Mouse (Mus musculus): ENCODE measurements around the gene Ccdc136. TPM values are rescaled to one million over a fixed set of nuclear protein-coding genes. Genes with fewer than 3 reads are reported as not detected.
A peak's percentile ranks its signal among the peaks of the same experiment; 100 is the strongest.
"Not testable (repeated sequence)": the region's sequence is repeated elsewhere in the genome, so short reads cannot be mapped to it uniquely, and the experiment has no call there.

Gene Ccdc136
- 10 to 100 TPM; 10.1 to 12.9 TPM for total RNA-seq (2021)
- long read RNA-seq, experiment 1, partial matches to known transcripts, result 1 of 2 reads
- long read RNA-seq, experiment 1, other reads (novel, unspliced or antisense), result 0 of 2 reads
- long read RNA-seq, experiment 2, partial matches to known transcripts, result 1 of 11 reads
- long read RNA-seq, experiment 2, other reads (novel, unspliced or antisense), result 7 of 11 reads

- intact Hi-C loops (cut with DNase I), result loop anchor here (10.0 kb wide), 1 partner anchor 89 kb away; no protein-coding TSS in a partner anchor
- DNase-seq, result peak; percentile 51 to 65
These were observed at the start of gene Ccdc136 for GRCm38 (mm10) chr6:29395910-29396713. Gene Ccdc136 (plus strand): TSS chr6:29396309.

GRCm38 (mm10) chr6:29346512-29346911 lies 49.6 kb upstream of the Ccdc136 start:
- intact Hi-C loops (cut with DNase I), result not testable (repeated sequence)

DNA sequence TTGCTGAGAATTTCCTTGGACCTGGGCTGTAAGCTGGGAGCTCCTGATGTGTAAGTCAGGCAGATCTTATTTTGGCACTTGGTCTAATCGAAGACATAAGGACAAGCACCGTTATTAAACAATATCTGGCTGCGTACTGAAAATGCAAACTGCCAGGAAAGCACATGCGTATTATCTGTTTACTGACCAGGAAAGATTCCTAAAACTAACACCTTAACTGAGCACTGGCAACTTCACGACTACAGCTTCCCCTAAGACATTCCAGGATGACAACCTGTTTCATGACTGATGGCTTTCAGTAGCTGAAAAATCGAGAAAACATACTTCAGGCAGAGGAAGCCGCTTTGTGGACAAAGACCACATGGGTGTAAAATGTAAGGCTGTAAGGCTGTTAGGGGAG lies 48.9 kb upstream of the Ccdc136 start:
- no peak for DNase-seq
- intact Hi-C loops (cut with DNase I), result no loop called here

More at GRCm38 (mm10) chr6:29346512-29346911, 49.6 kb upstream of the Ccdc136 start:
- DNase-seq, result not testable (repeated sequence)

DNA sequence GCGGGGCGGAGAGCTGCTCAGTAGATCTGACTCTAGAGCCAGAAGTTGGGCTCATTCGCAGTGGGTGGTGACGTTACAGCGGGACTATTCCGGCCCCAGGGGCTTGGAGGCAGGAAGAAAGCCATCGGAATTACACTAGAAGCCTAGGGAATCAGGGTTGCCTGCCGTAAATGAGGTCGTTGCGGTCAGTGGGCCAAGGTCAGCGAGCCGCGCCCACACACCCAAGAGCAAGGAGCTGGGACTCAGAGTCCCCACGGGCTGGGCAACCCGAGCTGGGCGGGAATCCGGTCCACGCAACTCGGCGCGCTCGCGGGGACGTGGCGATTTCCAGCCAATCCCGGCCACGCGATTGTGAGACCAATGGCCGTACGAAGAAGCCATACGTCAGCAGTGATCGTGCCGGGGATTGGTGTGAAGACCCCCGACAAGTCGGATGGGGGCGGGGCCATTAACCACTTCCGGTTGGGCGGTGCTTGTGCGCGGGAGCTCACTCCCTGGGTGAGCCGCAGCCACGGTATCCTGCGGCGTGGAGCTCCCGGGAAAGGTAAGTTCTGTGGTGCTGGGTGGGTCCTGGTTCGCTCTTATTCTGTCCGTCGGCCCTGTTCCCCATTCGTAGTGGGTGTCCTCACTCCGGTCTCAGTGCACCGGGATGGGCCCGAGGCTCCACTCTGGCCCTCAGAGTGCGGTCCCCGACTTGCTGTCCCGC lies 48.3 kb upstream of the Ccdc136 start, which contains the start of gene Calu:
TSS of gene Calu (plus strand) at position 405 of the 706 bp plus-strand sequence.
- intact Hi-C loops (cut with DNase I), result no loop called here
- DNase-seq, result peak; percentile 99 to 100

DNA sequence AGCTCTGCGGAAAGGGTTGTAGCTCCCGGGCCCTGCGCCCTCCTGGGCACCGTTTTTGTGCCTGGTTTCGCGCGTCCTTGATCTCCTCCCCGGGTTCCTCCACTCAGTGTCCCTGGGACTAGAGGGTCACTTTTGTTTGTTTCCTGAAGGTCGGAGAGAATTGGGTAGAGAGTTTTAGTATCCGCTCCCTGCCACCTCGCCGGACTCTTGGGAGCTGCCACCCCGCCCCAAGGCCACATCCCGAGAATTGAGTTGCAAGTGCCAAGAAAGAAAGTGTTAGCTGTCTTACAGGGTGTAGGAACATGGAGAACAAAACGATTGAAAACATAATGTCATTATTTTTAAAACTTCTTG lies 47.8 kb upstream of the Ccdc136 start:
- no peak for DNase-seq
- intact Hi-C loops (cut with DNase I), result no loop called here

- intact Hi-C loops (cut with DNase I), result no loop called here
- DNase-seq, result no peak
These were observed 44.5 kb upstream of the Ccdc136 start for GRCm38 (mm10) chr6:29351613-29352012.

DNA sequence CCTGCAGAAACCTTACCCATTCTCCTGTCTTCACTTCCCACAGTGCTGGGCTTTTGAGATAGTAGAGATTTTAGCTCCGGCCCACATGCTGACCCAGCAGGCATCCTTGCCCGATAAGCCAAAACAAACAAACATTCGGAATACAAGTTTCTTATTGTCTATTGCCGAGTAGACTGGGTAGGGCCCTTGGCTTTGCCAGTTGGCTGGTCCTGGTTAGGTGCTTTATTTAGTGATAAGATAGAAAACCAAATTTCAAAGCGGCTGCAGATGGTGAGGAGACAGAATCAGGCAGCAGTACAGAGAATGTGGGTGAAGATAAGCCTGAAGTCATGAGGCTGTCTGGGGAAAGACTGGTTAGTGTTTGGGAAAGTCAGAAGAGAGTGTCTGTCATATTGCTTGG lies 43.3 kb upstream of the Ccdc136 start:
- intact Hi-C loops (cut with DNase I), result no loop called here
- no peak for DNase-seq

- intact Hi-C loops (cut with DNase I), result no loop called here
- peak; percentile 11 to 18 for DNase-seq
These were observed 36.7 kb upstream of the Ccdc136 start for GRCm38 (mm10) chr6:29359386-29359785.

GRCm38 (mm10) chr6:29360211-29360610 lies 35.9 kb upstream of the Ccdc136 start:
- intact Hi-C loops (cut with DNase I), result loop anchor here (5.0 kb wide), 1 partner anchor 127 kb away; no protein-coding TSS in a partner anchor
- DNase-seq, result no peak

DNA sequence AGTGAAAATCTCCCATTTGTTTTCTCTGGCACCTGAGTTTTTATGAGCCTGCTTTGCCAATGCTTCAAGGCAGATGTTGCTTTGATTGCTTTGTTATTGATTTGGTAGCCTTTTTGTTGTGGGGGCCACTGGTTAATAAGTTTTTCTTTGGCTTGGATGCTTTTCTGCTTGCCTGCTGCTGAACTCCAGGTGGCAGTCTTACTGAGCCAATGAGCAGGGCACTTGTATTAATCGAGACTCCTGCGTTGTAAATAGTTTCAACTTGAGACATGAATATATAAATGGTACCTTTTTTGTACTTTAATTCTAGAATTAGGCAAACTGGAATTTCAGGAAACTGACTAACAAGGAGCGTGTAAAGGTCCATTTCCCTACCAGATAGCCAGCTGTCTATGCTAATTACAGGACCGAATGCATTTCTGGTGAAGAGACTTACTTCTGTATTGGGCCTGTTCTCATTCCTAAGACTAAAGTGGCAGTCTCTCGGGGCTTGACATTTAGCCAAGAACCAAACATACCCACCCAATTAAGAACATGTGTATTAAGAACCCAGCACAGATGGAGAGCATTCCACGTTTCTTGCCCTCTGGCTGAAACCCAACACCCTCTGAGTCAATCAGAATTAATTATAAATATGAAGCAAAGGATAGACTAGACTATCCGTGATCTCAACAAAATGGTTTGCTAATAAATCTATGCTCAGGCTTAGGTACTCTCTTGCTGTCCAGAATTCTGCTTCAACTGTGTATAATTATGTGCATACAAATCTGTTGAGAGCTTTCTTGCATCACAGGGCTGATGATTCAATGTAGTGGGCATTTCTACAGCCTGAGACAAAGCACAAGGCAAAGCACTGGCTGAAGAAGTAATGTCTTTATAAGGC lies 33.6 kb upstream of the Ccdc136 start:
- no peak for DNase-seq

GRCm38 (mm10) chr6:29363129-29363515 lies 33.0 kb upstream of the Ccdc136 start:
- intact Hi-C loops (cut with DNase I), result loop anchor here (5.0 kb wide), 1 partner anchor 124 kb away; no protein-coding TSS in a partner anchor
- DNase-seq, result no peak

More for the DNA sequence above, 33.6 kb upstream of the Ccdc136 start:
- intact Hi-C loops (cut with DNase I), result loop anchor here (5.0 kb wide), 1 partner anchor 125 kb away; no protein-coding TSS in a partner anchor

DNA sequence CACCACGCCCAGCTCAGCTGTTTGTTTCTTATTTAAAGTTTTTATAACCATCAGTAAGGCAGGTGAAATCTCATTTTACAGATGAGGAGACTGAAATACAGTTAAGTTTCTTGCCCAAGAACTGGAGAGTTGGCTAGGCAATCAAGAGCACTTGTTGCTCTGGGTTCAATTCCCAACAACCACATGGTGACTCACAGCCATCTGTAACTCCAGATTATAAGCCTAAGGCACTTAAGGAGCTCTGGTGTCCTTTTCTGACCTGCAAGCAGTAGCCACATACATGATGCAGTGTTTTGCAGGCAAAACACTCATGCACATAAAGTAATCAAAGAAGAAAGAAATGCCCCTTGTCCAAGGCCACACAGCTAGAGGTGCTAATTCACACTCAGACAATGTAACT lies 30.8 kb upstream of the Ccdc136 start:
- intact Hi-C loops (cut with DNase I), result no loop called here
- DNase-seq, result no peak

GRCm38 (mm10) chr6:29377386-29377785 lies 18.7 kb upstream of the Ccdc136 start:
- intact Hi-C loops (cut with DNase I), result no loop called here
- DNase-seq, result no peak

DNA sequence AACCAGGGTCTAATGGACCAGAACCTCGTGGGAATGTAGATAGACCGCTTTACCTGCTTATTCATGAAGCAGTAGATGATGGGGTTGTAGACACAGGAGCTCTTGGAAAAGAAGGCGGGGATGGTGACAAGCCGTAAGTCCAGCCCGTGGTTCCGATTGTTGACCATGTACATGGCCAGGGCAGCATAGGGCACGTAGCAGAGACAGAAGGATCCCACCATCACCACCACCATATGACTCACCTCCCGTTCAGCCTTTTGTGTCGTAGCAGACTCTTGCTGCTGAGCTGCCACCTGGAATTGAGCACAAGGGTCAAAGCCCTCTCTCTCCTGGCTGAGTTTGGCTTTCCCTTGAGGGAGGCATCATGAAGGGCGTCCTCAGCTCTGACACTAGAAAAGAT lies 17.4 kb upstream of the Ccdc136 start:
- intact Hi-C loops (cut with DNase I), result no loop called here
- no peak for DNase-seq

DNA sequence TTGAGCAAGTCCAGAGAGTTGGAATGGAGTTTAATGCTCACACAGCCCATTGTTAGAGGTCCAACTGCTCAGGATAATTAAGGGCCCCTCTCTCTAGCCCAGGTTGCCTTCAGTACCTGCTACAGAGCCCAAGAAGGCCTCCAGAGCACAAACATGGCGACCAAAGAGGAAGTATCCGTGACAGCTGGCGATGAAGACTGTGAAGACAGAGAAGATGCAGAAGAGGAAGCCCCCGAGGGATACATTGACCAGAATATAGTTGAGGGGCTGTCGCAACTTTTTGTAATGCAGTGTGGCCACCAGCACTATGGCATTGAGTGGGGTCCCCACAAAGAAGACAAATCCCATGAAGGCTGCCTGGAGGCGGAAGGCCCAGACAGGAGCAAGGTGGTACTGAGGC lies 16.2 kb upstream of the Ccdc136 start:
- intact Hi-C loops (cut with DNase I), result no loop called here
- no peak for DNase-seq

- no peak for DNase-seq
These were observed 13.7 kb upstream of the Ccdc136 start for GRCm38 (mm10) chr6:29382442-29382841.

DNA sequence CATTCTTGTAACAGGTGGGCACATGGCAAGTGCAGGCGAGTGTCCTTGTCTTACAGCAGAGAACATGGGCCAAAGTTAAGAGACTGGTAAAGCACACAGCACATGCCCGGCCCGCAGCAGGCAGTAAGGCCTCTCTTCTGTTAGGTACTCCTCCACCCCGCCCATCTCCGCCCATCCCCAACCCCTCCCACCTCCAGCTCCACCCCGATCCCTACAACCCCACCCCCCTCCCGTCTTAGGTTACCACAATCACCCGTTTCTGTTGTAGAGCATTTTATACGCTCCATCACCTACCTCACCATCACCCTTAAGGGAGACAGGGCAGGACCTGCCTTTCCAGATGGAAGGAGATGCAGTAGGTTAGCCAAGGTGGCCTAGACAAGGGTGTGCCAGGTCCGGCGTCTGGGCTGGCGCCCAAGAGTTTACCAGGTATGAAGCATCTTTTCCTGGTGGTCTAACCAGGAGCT lies 8.0 kb upstream of the Ccdc136 start, which contains the start of gene Opn1sw:
TSS of gene Opn1sw (minus strand) at position 417 of the 467 bp plus-strand sequence.
- intact Hi-C loops (cut with DNase I), result no loop called here
- no peak for DNase-seq

More at GRCm38 (mm10) chr6:29382442-29382841, 13.7 kb upstream of the Ccdc136 start:
- intact Hi-C loops (cut with DNase I), result no loop called here

DNA sequence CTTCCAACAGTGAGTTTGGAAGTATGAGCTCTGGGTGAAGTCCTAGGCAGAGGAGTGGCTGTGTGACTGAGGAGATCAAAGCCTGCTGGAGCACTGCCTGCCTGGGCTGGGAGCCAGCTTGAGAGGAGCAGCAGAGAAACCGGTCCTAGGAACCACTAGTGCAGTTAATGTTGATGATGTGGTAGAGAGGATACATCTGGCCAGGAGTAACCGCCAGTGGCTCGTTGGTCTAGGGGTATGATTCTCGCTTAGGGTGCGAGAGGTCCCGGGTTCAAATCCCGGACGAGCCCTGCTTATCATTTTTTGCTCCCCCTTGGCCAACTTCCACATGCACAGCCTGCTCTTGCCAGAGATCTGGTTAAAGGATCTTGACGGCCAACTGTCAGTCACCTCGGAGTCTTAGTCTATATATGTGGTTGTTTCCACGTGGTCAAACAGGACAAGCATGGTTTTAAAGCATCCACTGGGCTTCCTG lies 7.5 kb upstream of the Ccdc136 start:
- DNase-seq, result peak; percentile 95 to 97
- intact Hi-C loops (cut with DNase I), result no loop called here

GRCm38 (mm10) chr6:29389425-29389824 lies 6.7 kb upstream of the Ccdc136 start:
- intact Hi-C loops (cut with DNase I), result no loop called here
- DNase-seq, result no peak

DNA sequence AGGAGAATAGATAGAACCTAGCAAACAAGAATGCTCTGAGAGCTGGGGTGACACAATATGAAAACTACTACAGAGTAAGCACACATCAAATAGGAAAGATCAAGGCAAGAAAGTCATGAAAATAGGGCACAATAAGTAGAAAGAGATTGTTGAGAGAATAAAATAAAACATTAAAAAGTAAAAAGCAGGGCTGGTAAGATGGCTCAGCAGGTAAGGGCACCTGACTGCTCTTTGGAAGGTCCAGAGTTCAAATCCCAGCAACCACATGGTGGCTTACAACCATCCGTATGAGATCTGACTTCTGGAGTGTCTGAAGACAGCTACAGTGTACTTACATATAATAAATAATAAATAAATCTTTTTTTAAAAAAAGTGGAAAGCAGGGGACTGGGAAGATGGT lies 5.6 kb upstream of the Ccdc136 start:
- not testable (repeated sequence) for DNase-seq
- intact Hi-C loops (cut with DNase I), result loop anchor here (10.0 kb wide), 1 partner anchor 94 kb away; no protein-coding TSS in a partner anchor

All from gastrocnemius, postnatal 36 days (tissue).